Mouse (Mus musculus): ENCODE results near the gene Hbb-bh1. TPM values are rescaled to one million over a fixed set of nuclear protein-coding genes. Genes with fewer than 3 reads are reported as not detected.
"Not testable (repeated sequence)": the region's sequence is repeated elsewhere in the genome, so short reads cannot be mapped to it uniquely, and the experiment has no call there.

Hbb-bh1 gene
- not detected in 2 replicates for total RNA-seq (2017)

DNA sequence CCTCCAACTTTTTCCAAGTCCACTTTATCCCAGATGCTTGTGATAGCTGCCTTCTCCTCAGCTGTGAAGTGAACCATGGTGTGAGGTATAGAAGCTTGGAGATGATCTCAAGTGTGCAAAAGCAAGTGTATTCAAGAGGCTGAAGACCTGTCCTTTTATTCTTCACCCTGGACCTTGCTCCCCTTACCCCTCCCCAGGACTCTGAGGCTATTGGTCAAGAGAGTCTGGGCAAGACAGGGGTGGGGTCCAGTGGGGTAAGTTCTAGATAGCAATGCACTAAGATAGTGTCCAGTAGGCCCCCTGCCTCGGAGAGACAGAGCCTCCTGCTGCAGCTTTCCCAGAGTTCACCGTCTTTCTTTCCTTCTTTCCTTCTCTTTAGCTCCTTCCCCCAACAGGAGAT lies at the start of gene Hbb-bh1:
Gene Hbb-bh1, minus strand, starts transcription at position 131 of the 400 bp plus-strand sequence.
- ATAC-seq (replicated peaks; ENCODE audit: low read depth, poor library complexity, severe bottlenecking): no peak

GRCm38 (mm10) chr7:103886152-103886551 lies 43.2 kb upstream of the Hbb-bh1 start, which contains the start of gene Olfr66:
Olfr66 (minus strand) TSS chr7:103886252.
- no peak for ATAC-seq (replicated peaks; ENCODE audit: low read depth, poor library complexity, severe bottlenecking)

GRCm38 (mm10) chr7:103877093-103877492 lies 34.1 kb upstream of the Hbb-bh1 start:
- peak; percentile 63 for ATAC-seq (replicated peaks; ENCODE audit: low read depth, poor library complexity, severe bottlenecking)

DNA sequence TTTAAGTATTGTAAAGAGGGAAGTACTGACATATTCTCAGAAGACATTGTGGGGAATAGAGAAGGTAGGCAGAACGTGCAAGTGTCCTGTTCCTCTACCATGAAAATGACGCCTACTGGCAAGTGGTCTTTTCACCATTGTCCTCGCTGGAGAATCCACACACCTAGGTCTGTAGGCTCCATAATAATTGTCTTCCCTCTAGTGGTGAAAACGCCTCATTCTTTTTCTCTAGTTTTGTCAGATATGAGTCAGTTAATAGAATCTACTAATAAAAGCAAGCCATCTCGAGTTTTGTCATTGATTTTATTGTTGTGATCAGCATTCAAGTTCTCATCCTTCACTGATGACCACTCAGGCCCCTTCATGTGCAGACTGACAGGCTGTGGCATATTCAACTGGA lies 31.5 kb upstream of the Hbb-bh1 start:
- peak; percentile 29; the same call in 1 of the 2 replicates for ATAC-seq (replicated peaks; ENCODE audit: low read depth, poor library complexity, severe bottlenecking)

DNA sequence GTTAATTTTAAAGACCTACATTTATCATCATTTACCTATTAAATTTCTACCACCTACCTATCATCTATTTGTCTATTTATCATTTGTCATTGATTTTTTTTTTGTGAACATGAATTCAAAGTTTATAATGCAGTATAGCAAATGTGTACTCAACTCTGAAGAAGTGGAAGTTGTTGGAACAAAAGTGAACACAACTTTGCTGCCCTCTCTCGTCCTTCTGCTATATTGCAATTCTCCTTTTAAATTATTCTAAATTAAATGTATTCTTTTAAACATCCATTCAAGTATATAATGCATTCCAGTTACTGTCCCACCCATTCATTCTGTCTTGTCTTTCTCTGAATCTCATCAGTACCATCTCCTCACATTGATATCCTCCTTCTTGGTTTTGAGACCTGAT lies 30.1 kb upstream of the Hbb-bh1 start:
- ATAC-seq (replicated peaks; ENCODE audit: low read depth, poor library complexity, severe bottlenecking): peak; percentile 55

DNA sequence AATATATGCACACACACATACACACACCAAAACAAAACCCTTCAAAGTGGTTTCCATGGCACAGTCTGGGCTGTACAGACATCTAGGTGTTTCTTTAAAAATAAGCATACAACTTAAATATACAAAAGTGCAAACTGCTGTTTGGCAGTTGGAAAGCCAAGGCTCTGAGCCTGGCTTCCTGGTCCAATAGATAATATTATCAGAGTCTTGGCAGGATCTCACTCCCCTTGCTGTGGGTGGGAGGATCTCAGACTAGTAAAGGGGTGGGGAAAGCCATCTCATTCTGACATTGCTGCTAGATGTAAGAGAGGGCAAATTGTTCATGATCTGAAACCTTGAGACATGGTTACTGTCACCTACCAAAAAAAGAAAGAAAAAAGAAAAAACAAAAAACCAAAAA lies 27.7 kb upstream of the Hbb-bh1 start:
- peak; percentile 89 for ATAC-seq (replicated peaks; ENCODE audit: low read depth, poor library complexity, severe bottlenecking)

GRCm38 (mm10) chr7:103865716-103866115 lies 22.8 kb upstream of the Hbb-bh1 start:
- peak; percentile 20; the same call in 1 of the 2 replicates for ATAC-seq (replicated peaks; ENCODE audit: low read depth, poor library complexity, severe bottlenecking)

- ATAC-seq (replicated peaks; ENCODE audit: low read depth, poor library complexity, severe bottlenecking): peak; percentile 59
These were observed 18.6 kb upstream of the Hbb-bh1 start for GRCm38 (mm10) chr7:103861531-103861930.

DNA sequence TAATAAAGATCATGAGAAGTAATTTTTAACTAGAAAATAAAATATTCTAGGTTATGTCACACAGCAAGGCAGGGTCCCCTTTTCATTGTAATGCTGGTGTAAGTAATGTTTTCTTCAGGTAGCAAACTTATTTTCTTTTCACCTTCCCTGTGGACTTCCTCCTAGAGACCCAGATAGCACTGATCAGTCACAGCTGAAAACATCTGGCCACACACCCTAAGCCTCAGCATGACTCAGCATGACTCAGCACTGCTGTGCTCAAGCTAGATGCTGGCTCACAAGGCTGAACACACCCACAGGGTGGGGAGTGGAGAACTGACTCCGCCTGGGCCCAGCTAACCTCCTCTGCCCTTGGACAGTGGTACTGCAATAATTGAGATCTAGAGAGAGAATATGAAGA lies 17.9 kb upstream of the Hbb-bh1 start:
- ATAC-seq (replicated peaks; ENCODE audit: low read depth, poor library complexity, severe bottlenecking): peak; percentile 88

DNA sequence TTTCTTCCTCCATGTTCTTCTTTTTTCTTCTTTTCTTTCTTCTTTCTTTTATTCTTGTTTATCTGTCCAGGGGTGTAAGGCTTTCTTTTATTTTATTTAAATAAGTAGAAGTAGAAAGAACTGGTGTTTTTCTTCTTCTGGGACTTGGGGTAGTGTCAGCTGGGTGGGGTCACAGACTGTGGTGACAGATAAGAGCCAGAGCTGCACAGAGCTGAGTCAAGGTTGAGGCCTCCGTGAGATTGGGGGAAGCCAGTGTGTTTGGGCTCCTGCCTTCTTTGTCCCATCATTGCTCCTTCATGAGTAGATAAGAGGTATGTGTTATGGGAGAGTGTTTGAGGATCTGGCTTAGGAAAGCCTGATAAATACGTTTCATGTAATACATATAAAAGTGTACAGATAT lies 16.1 kb upstream of the Hbb-bh1 start:
- ATAC-seq (replicated peaks; ENCODE audit: low read depth, poor library complexity, severe bottlenecking): peak; percentile 82

DNA sequence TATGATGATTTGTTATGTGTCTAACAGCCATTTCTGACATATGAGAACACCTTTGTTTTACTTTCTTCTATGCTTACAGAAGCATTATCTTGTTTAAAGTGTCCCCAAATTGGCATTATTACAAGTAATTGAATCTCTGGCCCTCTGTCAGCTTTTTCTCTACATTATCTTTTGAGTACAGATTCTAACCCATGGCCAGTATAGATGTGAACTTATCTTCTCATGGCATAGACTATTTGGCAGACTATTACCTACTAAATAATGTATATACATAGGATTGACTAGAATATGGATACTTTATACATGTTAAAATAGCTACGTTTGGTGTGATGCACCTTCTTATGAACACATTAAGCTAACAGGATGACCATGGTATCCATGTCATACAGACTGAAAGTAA lies 11.7 kb upstream of the Hbb-bh1 start:
- no peak; the same call in 1 of the 2 replicates for ATAC-seq (replicated peaks; ENCODE audit: low read depth, poor library complexity, severe bottlenecking)

GRCm38 (mm10) chr7:103853090-103853489 lies 10.1 kb upstream of the Hbb-bh1 start, which contains the start of gene Hbb-y:
Hbb-y (minus strand) TSS chr7:103853216.
- ATAC-seq (replicated peaks; ENCODE audit: low read depth, poor library complexity, severe bottlenecking): no peak

GRCm38 (mm10) chr7:103844525-103845325 lies 1.8 kb upstream of the Hbb-bh1 start:
- ATAC-seq (replicated peaks; ENCODE audit: low read depth, poor library complexity, severe bottlenecking): no peak

- 0 out of 2 replicates have a peak, but pooled peaks have one; percentile 11 for ATAC-seq (replicated peaks; ENCODE audit: low read depth, poor library complexity, severe bottlenecking)
These were observed 2.7 kb downstream of the Hbb-bh1 start, which contains the start of gene Hbb-bh2 for GRCm38 (mm10) chr7:103840268-103840667. Hbb-bh2 (minus strand) TSS chr7:103840520.

- ATAC-seq (replicated peaks; ENCODE audit: low read depth, poor library complexity, severe bottlenecking): peak; percentile 39; the same call in 1 of the 2 replicates
These were observed 15.2 kb downstream of the Hbb-bh1 start, which contains the start of gene Hbb-bs for GRCm38 (mm10) chr7:103827808-103828207. Hbb-bs (minus strand) TSS chr7:103828096.

DNA sequence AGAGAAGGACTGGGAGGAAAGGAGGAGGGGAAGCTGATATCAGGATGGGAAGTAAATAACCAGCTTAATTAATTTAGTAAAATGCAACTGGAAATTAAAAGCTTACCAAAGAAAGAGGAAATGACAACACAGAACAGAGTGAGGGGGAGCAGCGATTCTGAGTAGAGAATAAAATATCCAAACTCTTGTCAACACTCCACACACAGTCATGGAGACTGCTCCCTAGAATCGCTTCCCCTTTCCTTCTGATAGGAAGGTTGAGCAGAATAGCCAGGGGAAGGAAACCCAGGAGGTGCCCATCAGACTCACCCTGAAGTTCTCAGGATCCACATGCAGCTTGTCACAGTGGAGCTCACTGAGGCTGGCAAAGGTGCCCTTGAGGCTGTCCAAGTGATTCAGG lies 15.8 kb downstream of the Hbb-bh1 start:
- ATAC-seq (replicated peaks; ENCODE audit: low read depth, poor library complexity, severe bottlenecking): peak; percentile 86

DNA sequence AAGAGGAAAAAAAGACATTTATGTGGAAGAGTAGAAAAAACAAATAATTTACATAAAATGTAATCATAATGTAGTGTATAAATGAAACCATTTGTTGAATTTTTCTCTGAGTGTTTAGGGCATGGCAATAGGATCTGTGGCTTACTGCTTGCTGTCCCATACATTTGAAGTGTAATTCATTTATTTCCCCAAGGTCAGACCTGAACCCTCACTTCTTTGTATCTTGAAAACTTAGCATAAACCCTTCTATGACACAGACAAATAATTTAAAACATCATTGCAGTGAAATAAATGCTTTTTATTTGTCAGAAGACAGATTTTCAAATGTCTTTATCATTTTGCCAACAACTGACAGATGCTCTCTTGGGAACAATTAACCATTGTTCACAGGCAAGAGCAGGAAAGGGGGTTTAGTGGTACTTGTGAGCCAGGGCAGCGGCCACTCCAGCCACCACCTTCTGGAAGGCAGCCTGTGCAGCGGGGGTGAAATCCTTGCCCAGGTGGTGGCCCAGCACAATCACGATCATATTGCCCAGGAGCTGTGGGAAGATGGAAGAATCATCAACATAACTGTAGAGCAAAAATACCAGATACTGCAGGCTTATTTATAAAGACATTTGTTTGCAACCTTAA lies 16.6 kb downstream of the Hbb-bh1 start:
- ATAC-seq (replicated peaks; ENCODE audit: low read depth, poor library complexity, severe bottlenecking): no peak

DNA sequence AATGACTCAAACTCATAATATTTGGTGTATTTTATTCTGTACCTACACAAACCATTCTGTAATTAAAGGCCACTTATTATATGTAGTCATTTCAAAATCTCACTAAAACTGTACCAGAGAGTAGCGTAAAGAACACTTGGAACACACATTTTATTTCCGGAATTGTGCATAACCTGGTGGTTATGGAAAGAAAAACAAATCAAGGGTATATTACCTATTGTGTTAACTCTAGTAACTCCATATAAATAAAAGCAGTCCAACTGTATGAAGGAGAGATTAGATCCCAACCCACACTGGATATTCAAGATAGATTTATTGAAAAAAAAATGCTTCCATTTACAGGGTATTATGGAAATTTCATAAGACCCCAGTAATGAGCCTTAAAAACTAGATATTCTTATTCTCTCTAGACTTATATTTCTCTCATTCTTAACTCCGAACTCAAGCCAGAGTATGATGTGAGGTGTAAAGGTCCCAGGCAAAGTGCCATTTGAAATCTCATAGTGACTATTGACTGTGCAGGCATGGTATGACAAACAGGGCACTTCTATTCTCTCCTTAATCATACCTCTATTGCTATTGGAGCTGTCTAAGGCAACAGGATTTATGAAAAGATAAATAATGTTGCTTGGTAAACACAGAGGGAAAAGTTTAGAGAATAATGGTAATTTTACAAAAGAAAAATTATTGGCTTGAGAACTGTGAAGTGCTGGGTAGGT lies 17.3 kb downstream of the Hbb-bh1 start:
- ATAC-seq (replicated peaks; ENCODE audit: low read depth, poor library complexity, severe bottlenecking): no peak

GRCm38 (mm10) chr7:103824597-103824996 lies 18.4 kb downstream of the Hbb-bh1 start:
- no peak for ATAC-seq (replicated peaks; ENCODE audit: low read depth, poor library complexity, severe bottlenecking)

DNA sequence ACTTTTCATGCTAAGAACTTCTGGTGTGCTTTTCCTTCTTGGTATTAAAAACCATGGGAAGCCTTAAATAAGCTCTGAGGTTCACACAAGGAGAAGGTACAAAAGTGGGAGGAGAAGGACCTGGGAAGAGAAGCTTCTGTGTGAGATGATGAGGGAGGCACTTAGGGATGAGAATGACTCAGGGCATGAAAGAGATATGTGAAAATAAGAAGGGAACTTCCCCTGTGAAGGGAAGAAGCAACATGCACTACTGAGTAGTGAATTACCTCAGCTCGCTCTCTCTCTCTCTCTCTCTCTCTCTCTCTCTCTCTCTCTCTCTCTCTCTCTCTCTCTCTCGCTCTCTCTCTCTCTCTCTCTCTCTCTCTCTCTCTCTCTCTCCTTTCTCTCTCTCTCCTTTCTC lies 27.9 kb downstream of the Hbb-bh1 start:
- not testable (repeated sequence) for ATAC-seq (replicated peaks; ENCODE audit: low read depth, poor library complexity, severe bottlenecking)

Measured in common myeloid progenitor, adult 5-6 weeks (primary cell).